Mouse (Mus musculus): ENCODE data around the gene Adam15. TPM values are rescaled to one million over a fixed set of nuclear protein-coding genes. Genes with fewer than 3 reads are reported as not detected.

Adam15 gene
- polyA plus RNA-seq, 1 experiment from 2014 or later = 23.3 TPM

- peaks cover 9% of the 10 kb centered on the region for H3K4me1 ChIP-seq (ENCODE audit: control insufficient read depth, insufficient read depth, low read length)
- no peak for ATAC-seq (replicated peaks; ENCODE audit: insufficient number of reproducible peaks, low FRiP score, low TSS enrichment)
- H3K4me2 ChIP-seq = peak overlapping the region; percentile 99; the same call in 1 of the 2 replicates
- H3K27ac ChIP-seq (ENCODE audit: low read depth, low read length) = no peak overlapping the region
- H3K27me3 ChIP-seq (ENCODE audit: control insufficient read depth, insufficient read depth, low read length) = peaks cover 14% of the 10 kb centered on the region
- H3K4me3 ChIP-seq (ENCODE audit: low read depth, low read length) = no peak overlapping the region
- peaks cover 5% of the 10 kb centered on the region; the same call in 1 of the 2 replicates for H3K36me3 ChIP-seq (ENCODE audit: control insufficient read depth, insufficient read depth, low read length)
- no peaks in the 10 kb centered on the region for H3K9me3 ChIP-seq (replicated peaks; ENCODE audit: control insufficient read depth, low read length)
- no peak overlapping the region for H3K9ac ChIP-seq (ENCODE audit: low read depth, low read length)
- 46% methylated on average over 1 of the region's 1 CpGs for WGBS (ENCODE audit: insufficient replicate concordance)
These were observed 1.9 kb downstream of the Adam15 start for GRCm38 (mm10) chr3:89347916-89348315.

GRCm38 (mm10) chr3:89346815-89347540 is 2.8 kb downstream of the Adam15 start:
- Histone ChIP-seq H3K9me3 (replicated peaks; ENCODE audit: control insufficient read depth, low read length) (no peaks in the 10 kb centered on the region), H3K4me2 (no peak overlapping the region), H3K27ac (ENCODE audit: low read depth, low read length) (no peak overlapping the region), H3K4me1 (ENCODE audit: control insufficient read depth, insufficient read depth, low read length) (peaks cover 9% of the 10 kb centered on the region), H3K4me3 (ENCODE audit: low read depth, low read length) (no peak overlapping the region), H3K9ac (ENCODE audit: low read depth, low read length) (no peak overlapping the region), H3K36me3 (ENCODE audit: control insufficient read depth, insufficient read depth, low read length) (peaks cover 5% of the 10 kb centered on the region; the same call in 1 of the 2 replicates), H3K27me3 (ENCODE audit: control insufficient read depth, insufficient read depth, low read length) (peaks cover 9% of the 10 kb centered on the region)
- ATAC-seq (replicated peaks; ENCODE audit: insufficient number of reproducible peaks, low FRiP score, low TSS enrichment) = no peak
- WGBS (ENCODE audit: insufficient replicate concordance) = 81% methylated on average over 10 of the region's 10 CpGs

GRCm38 (mm10) chr3:89343279-89343678 is 6.5 kb downstream of the Adam15 start:
- no peak overlapping the region for H3K27ac ChIP-seq (ENCODE audit: low read depth, low read length)
- no peak for ATAC-seq (replicated peaks; ENCODE audit: insufficient number of reproducible peaks, low FRiP score, low TSS enrichment)
- WGBS (ENCODE audit: insufficient replicate concordance) = 78% methylated on average over 7 of the region's 7 CpGs
- no peak overlapping the region for H3K4me3 ChIP-seq (ENCODE audit: low read depth, low read length)
- H3K9ac ChIP-seq (ENCODE audit: low read depth, low read length) = no peak overlapping the region
- no peak overlapping the region for H3K4me2 ChIP-seq
- peaks cover 7% of the 10 kb centered on the region; the same call in 1 of the 2 replicates for H3K27me3 ChIP-seq (ENCODE audit: control insufficient read depth, insufficient read depth, low read length)
- peaks cover 8% of the 10 kb centered on the region for H3K4me1 ChIP-seq (ENCODE audit: control insufficient read depth, insufficient read depth, low read length)
- no peaks in the 10 kb centered on the region for H3K9me3 ChIP-seq (replicated peaks; ENCODE audit: control insufficient read depth, low read length)
- peaks cover 5% of the 10 kb centered on the region; the same call in 1 of the 2 replicates for H3K36me3 ChIP-seq (ENCODE audit: control insufficient read depth, insufficient read depth, low read length)

- H3K9ac ChIP-seq (ENCODE audit: low read depth, low read length) = no peak overlapping the region
- ATAC-seq (replicated peaks; ENCODE audit: insufficient number of reproducible peaks, low FRiP score, low TSS enrichment) = no peak
- WGBS (ENCODE audit: insufficient replicate concordance) = 88% methylated on average over 4 of the region's 4 CpGs
These were observed 8.0 kb downstream of the Adam15 start for GRCm38 (mm10) chr3:89341794-89342193.

GRCm38 (mm10) chr3:89340465-89340864 is 9.3 kb downstream of the Adam15 start:
- H3K27ac ChIP-seq (ENCODE audit: low read depth, low read length) = no peak overlapping the region
- H3K36me3 ChIP-seq (ENCODE audit: control insufficient read depth, insufficient read depth, low read length) = peaks cover 5% of the 10 kb centered on the region; the same call in 1 of the 2 replicates
- 7% methylated on average over 11 of the region's 11 CpGs for WGBS (ENCODE audit: insufficient replicate concordance)
- no peak for ATAC-seq (replicated peaks; ENCODE audit: insufficient number of reproducible peaks, low FRiP score, low TSS enrichment)
- H3K4me3 ChIP-seq (ENCODE audit: low read depth, low read length) = peak overlapping the region; percentile 19; the same call in 1 of the 2 replicates
- H3K4me2 ChIP-seq = peak overlapping the region; percentile 63
- peaks cover 2% of the 10 kb centered on the region; the same call in 1 of the 2 replicates for H3K27me3 ChIP-seq (ENCODE audit: control insufficient read depth, insufficient read depth, low read length)
- 0 out of 2 replicates have a peak overlapping the region, but pooled peaks have one; percentile 16 for H3K9ac ChIP-seq (ENCODE audit: low read depth, low read length)
- no peaks in the 10 kb centered on the region for H3K9me3 ChIP-seq (replicated peaks; ENCODE audit: control insufficient read depth, low read length)
- H3K4me1 ChIP-seq (ENCODE audit: control insufficient read depth, insufficient read depth, low read length) = peaks cover 26% of the 10 kb centered on the region

More at GRCm38 (mm10) chr3:89341794-89342193, 8.0 kb downstream of the Adam15 start:
- Histone ChIP-seq H3K9me3 (replicated peaks; ENCODE audit: control insufficient read depth, low read length) (no peaks in the 10 kb centered on the region), H3K4me3 (ENCODE audit: low read depth, low read length) (no peak overlapping the region), H3K4me1 (ENCODE audit: control insufficient read depth, insufficient read depth, low read length) (peaks cover 15% of the 10 kb centered on the region), H3K27ac (ENCODE audit: low read depth, low read length) (no peak overlapping the region), H3K36me3 (ENCODE audit: control insufficient read depth, insufficient read depth, low read length) (peaks cover 5% of the 10 kb centered on the region; the same call in 1 of the 2 replicates), H3K4me2 (no peak overlapping the region), H3K27me3 (ENCODE audit: control insufficient read depth, insufficient read depth, low read length) (peaks cover 2% of the 10 kb centered on the region; the same call in 1 of the 2 replicates)

- Histone ChIP-seq H3K27me3 (ENCODE audit: control insufficient read depth, insufficient read depth, low read length) (peaks cover 2% of the 10 kb centered on the region; the same call in 1 of the 2 replicates), H3K27ac (ENCODE audit: low read depth, low read length) (no peak overlapping the region), H3K4me1 (ENCODE audit: control insufficient read depth, insufficient read depth, low read length) (peaks cover 26% of the 10 kb centered on the region), H3K4me2 (no peak overlapping the region), H3K4me3 (ENCODE audit: low read depth, low read length) (no peak overlapping the region), H3K36me3 (ENCODE audit: control insufficient read depth, insufficient read depth, low read length) (peaks cover 5% of the 10 kb centered on the region; the same call in 1 of the 2 replicates), H3K9me3 (replicated peaks; ENCODE audit: control insufficient read depth, low read length) (no peaks in the 10 kb centered on the region), H3K9ac (ENCODE audit: low read depth, low read length) (no peak overlapping the region)
- WGBS (ENCODE audit: insufficient replicate concordance) = 23% methylated on average over 8 of the region's 8 CpGs
- no peak for ATAC-seq (replicated peaks; ENCODE audit: insufficient number of reproducible peaks, low FRiP score, low TSS enrichment)
These were observed 10.4 kb downstream of the Adam15 start for GRCm38 (mm10) chr3:89339416-89339815.

- H3K27ac ChIP-seq (ENCODE audit: low read depth, low read length) = peak within 1 kb of the TSS; percentile 73
- peak within 1 kb of the TSS; percentile 85 for H3K4me2 ChIP-seq
- H3K9me3 ChIP-seq (replicated peaks; ENCODE audit: control insufficient read depth, low read length) = no peaks in the 10 kb centered on the region
- H3K4me1 ChIP-seq (ENCODE audit: control insufficient read depth, insufficient read depth, low read length) = peaks cover 26% of the 10 kb centered on the region
- H3K9ac ChIP-seq (ENCODE audit: low read depth, low read length) = peak within 1 kb of the TSS; percentile 88
- peaks cover 2% of the 10 kb centered on the region; the same call in 1 of the 2 replicates for H3K27me3 ChIP-seq (ENCODE audit: control insufficient read depth, insufficient read depth, low read length)
- under 1% methylated on average over 44 of the region's 44 CpGs for WGBS (ENCODE audit: insufficient replicate concordance)
- peaks cover 9% of the 10 kb centered on the region; the same call in 1 of the 2 replicates for H3K36me3 ChIP-seq (ENCODE audit: control insufficient read depth, insufficient read depth, low read length)
- peak; percentile 79 for ATAC-seq (replicated peaks; ENCODE audit: insufficient number of reproducible peaks, low FRiP score, low TSS enrichment)
- H3K4me3 ChIP-seq (ENCODE audit: low read depth, low read length) = peak within 1 kb of the TSS; percentile 84
These were observed 11.8 kb downstream of the Adam15 start, which contains the start of gene Efna4 for GRCm38 (mm10) chr3:89337721-89338578. Gene Efna4 (minus strand): TSS chr3:89338028.

GRCm38 (mm10) chr3:89337062-89337720 is 12.6 kb downstream of the Adam15 start:
- Histone ChIP-seq H3K4me2 (peak overlapping the region; percentile 85), H3K9ac (ENCODE audit: low read depth, low read length) (peak overlapping the region; percentile 88), H3K4me3 (ENCODE audit: low read depth, low read length) (peak overlapping the region; percentile 84), H3K27me3 (ENCODE audit: control insufficient read depth, insufficient read depth, low read length) (peaks cover 2% of the 10 kb centered on the region; the same call in 1 of the 2 replicates), H3K36me3 (ENCODE audit: control insufficient read depth, insufficient read depth, low read length) (peaks cover 9% of the 10 kb centered on the region; the same call in 1 of the 2 replicates), H3K9me3 (replicated peaks; ENCODE audit: control insufficient read depth, low read length) (no peaks in the 10 kb centered on the region), H3K4me1 (ENCODE audit: control insufficient read depth, insufficient read depth, low read length) (peaks cover 26% of the 10 kb centered on the region), H3K27ac (ENCODE audit: low read depth, low read length) (peak overlapping the region; percentile 73)
- WGBS (ENCODE audit: insufficient replicate concordance) = under 1% methylated on average over 16 of the region's 21 CpGs
- ATAC-seq (replicated peaks; ENCODE audit: insufficient number of reproducible peaks, low FRiP score, low TSS enrichment) = no peak
